Mouse (Mus musculus): ENCODE measurements around the gene Lipf. TPM values are rescaled to one million over a fixed set of nuclear protein-coding genes. Genes with fewer than 3 reads are reported as not detected.

Gene Lipf
- not detected in 2 replicates for polyA plus RNA-seq (2014; fragmentation: Nextera tagmentation; extraction: Ambion mirVana)

- H3K9ac ChIP-seq (replicated peaks; ENCODE audit: low read depth, low read length), result no peak within 1 kb of the TSS
- H3K36me3 ChIP-seq (ENCODE audit: control insufficient read depth, insufficient read depth, low read length), result no peaks in the 10 kb centered on the region
- H3K9me3 ChIP-seq (ENCODE audit: control insufficient read depth, low read depth, low read length), result no peaks in the 10 kb centered on the region
- H3K27me3 ChIP-seq (ENCODE audit: control insufficient read depth, insufficient read depth, low read length), result no peaks in the 10 kb centered on the region
- no peaks in the 10 kb centered on the region for H3K4me1 ChIP-seq (ENCODE audit: control insufficient read depth, insufficient read depth, low read length)
- no peak for ATAC-seq (ENCODE audit: insufficient number of reproducible peaks, insufficient read depth, low FRiP score, low read depth)
- no peak within 1 kb of the TSS for H3K4me3 ChIP-seq (ENCODE audit: low read depth, low read length)
- no peak within 1 kb of the TSS for H3K4me2 ChIP-seq (replicated peaks; ENCODE audit: low read depth, low read length)
- no peak within 1 kb of the TSS for H3K27ac ChIP-seq (ENCODE audit: low read length)
Observed at GRCm38 (mm10) chr19:33960887-33961286, at the start of gene Lipf. Gene Lipf, plus strand, starts transcription at chr19:33961187.

- Histone ChIP-seq H3K9ac (replicated peaks; ENCODE audit: low read depth, low read length) (no peak overlapping the region), H3K36me3 (ENCODE audit: control insufficient read depth, insufficient read depth, low read length) (no peaks in the 10 kb centered on the region), H3K4me2 (replicated peaks; ENCODE audit: low read depth, low read length) (no peak overlapping the region), H3K27me3 (ENCODE audit: control insufficient read depth, insufficient read depth, low read length) (no peaks in the 10 kb centered on the region), H3K4me1 (ENCODE audit: control insufficient read depth, insufficient read depth, low read length) (no peaks in the 10 kb centered on the region), H3K4me3 (ENCODE audit: low read depth, low read length) (no peak overlapping the region), H3K9me3 (ENCODE audit: control insufficient read depth, low read depth, low read length) (no peaks in the 10 kb centered on the region), H3K27ac (ENCODE audit: low read length) (no peak overlapping the region)
- ATAC-seq (ENCODE audit: insufficient number of reproducible peaks, insufficient read depth, low FRiP score, low read depth), result no peak
Observed at GRCm38 (mm10) chr19:33924099-33924498, 36.9 kb upstream of the Lipf start.

- Histone ChIP-seq H3K4me2 (replicated peaks; ENCODE audit: low read depth, low read length) (no peak overlapping the region), H3K27ac (ENCODE audit: low read length) (no peak overlapping the region), H3K9me3 (ENCODE audit: control insufficient read depth, low read depth, low read length) (no peaks in the 10 kb centered on the region), H3K36me3 (ENCODE audit: control insufficient read depth, insufficient read depth, low read length) (no peaks in the 10 kb centered on the region), H3K9ac (replicated peaks; ENCODE audit: low read depth, low read length) (no peak overlapping the region), H3K27me3 (ENCODE audit: control insufficient read depth, insufficient read depth, low read length) (no peaks in the 10 kb centered on the region), H3K4me1 (ENCODE audit: control insufficient read depth, insufficient read depth, low read length) (no peaks in the 10 kb centered on the region), H3K4me3 (ENCODE audit: low read depth, low read length) (no peak overlapping the region)
- ATAC-seq (ENCODE audit: insufficient number of reproducible peaks, insufficient read depth, low FRiP score, low read depth), result no peak
- WGBS, result 50% methylated on average over 3 of the region's 3 CpGs
Observed at GRCm38 (mm10) chr19:33979007-33979406, 18.0 kb downstream of the Lipf start.

- Histone ChIP-seq H3K36me3 (ENCODE audit: control insufficient read depth, insufficient read depth, low read length) (no peaks in the 10 kb centered on the region), H3K4me1 (ENCODE audit: control insufficient read depth, insufficient read depth, low read length) (no peaks in the 10 kb centered on the region), H3K9me3 (ENCODE audit: control insufficient read depth, low read depth, low read length) (no peaks in the 10 kb centered on the region), H3K9ac (replicated peaks; ENCODE audit: low read depth, low read length) (no peak overlapping the region), H3K4me3 (ENCODE audit: low read depth, low read length) (no peak overlapping the region), H3K27me3 (ENCODE audit: control insufficient read depth, insufficient read depth, low read length) (no peaks in the 10 kb centered on the region), H3K27ac (ENCODE audit: low read length) (no peak overlapping the region), H3K4me2 (replicated peaks; ENCODE audit: low read depth, low read length) (no peak overlapping the region)
- 62% methylated on average over 3 of the region's 3 CpGs for WGBS
- no peak for ATAC-seq (ENCODE audit: insufficient number of reproducible peaks, insufficient read depth, low FRiP score, low read depth)
Observed at GRCm38 (mm10) chr19:33983043-33983442, 22.1 kb downstream of the Lipf start.

- Histone ChIP-seq H3K36me3 (ENCODE audit: control insufficient read depth, insufficient read depth, low read length) (no peaks in the 10 kb centered on the region), H3K27ac (ENCODE audit: low read length) (no peak within 1 kb of the TSS), H3K9ac (replicated peaks; ENCODE audit: low read depth, low read length) (no peak within 1 kb of the TSS), H3K27me3 (ENCODE audit: control insufficient read depth, insufficient read depth, low read length) (no peaks in the 10 kb centered on the region), H3K4me1 (ENCODE audit: control insufficient read depth, insufficient read depth, low read length) (no peaks in the 10 kb centered on the region), H3K9me3 (ENCODE audit: control insufficient read depth, low read depth, low read length) (no peaks in the 10 kb centered on the region), H3K4me3 (ENCODE audit: low read depth, low read length) (no peak within 1 kb of the TSS), H3K4me2 (replicated peaks; ENCODE audit: low read depth, low read length) (no peak within 1 kb of the TSS)
- WGBS, result 86% methylated on average over 6 of the region's 6 CpGs
- no peak for ATAC-seq (ENCODE audit: insufficient number of reproducible peaks, insufficient read depth, low FRiP score, low read depth)
Observed at GRCm38 (mm10) chr19:34008002-34008401, 47.0 kb downstream of the Lipf start, which contains the start of gene Lipk. Gene Lipk, plus strand, starts transcription at chr19:34008290.

- WGBS, result 82% methylated on average over 11 of the region's 11 CpGs
- no peak for ATAC-seq (ENCODE audit: insufficient number of reproducible peaks, insufficient read depth, low FRiP score, low read depth)
- no peak overlapping the region for H3K27ac ChIP-seq (ENCODE audit: low read length)
Observed at GRCm38 (mm10) chr19:34021440-34022172, 60.6 kb downstream of the Lipf start.

GRCm38 (mm10) chr19:34022759-34023158 is 61.8 kb downstream of the Lipf start:
- Histone ChIP-seq H3K9me3 (ENCODE audit: control insufficient read depth, low read depth, low read length) (no peaks in the 10 kb centered on the region), H3K36me3 (ENCODE audit: control insufficient read depth, insufficient read depth, low read length) (no peaks in the 10 kb centered on the region), H3K4me2 (replicated peaks; ENCODE audit: low read depth, low read length) (no peak overlapping the region), H3K4me1 (ENCODE audit: control insufficient read depth, insufficient read depth, low read length) (no peaks in the 10 kb centered on the region), H3K27ac (ENCODE audit: low read length) (no peak overlapping the region), H3K9ac (replicated peaks; ENCODE audit: low read depth, low read length) (no peak overlapping the region), H3K4me3 (ENCODE audit: low read depth, low read length) (no peak overlapping the region), H3K27me3 (ENCODE audit: control insufficient read depth, insufficient read depth, low read length) (no peaks in the 10 kb centered on the region)
- 45% methylated on average over 3 of the region's 3 CpGs for WGBS
- ATAC-seq (ENCODE audit: insufficient number of reproducible peaks, insufficient read depth, low FRiP score, low read depth), result no peak

More at GRCm38 (mm10) chr19:34021440-34022172, 60.6 kb downstream of the Lipf start:
- Histone ChIP-seq H3K9ac (replicated peaks; ENCODE audit: low read depth, low read length) (no peak overlapping the region), H3K4me1 (ENCODE audit: control insufficient read depth, insufficient read depth, low read length) (no peaks in the 10 kb centered on the region), H3K9me3 (ENCODE audit: control insufficient read depth, low read depth, low read length) (no peaks in the 10 kb centered on the region), H3K36me3 (ENCODE audit: control insufficient read depth, insufficient read depth, low read length) (no peaks in the 10 kb centered on the region), H3K4me3 (ENCODE audit: low read depth, low read length) (no peak overlapping the region), H3K27me3 (ENCODE audit: control insufficient read depth, insufficient read depth, low read length) (no peaks in the 10 kb centered on the region), H3K4me2 (replicated peaks; ENCODE audit: low read depth, low read length) (no peak overlapping the region)

Measured in stomach, embryonic 14.5 days (tissue).